Mouse (Mus musculus): ENCODE measurements around the gene Olfr764-ps1. TPM values are rescaled to one million over a fixed set of nuclear protein-coding genes. Genes with fewer than 3 reads are reported as not detected.
"Not testable (repeated sequence)": the region's sequence is repeated elsewhere in the genome, so short reads cannot be mapped to it uniquely, and the experiment has no call there.

Gene Olfr764-ps1
- polyA plus RNA-seq, 1 experiment from 2014 or later: not detected

DNA sequence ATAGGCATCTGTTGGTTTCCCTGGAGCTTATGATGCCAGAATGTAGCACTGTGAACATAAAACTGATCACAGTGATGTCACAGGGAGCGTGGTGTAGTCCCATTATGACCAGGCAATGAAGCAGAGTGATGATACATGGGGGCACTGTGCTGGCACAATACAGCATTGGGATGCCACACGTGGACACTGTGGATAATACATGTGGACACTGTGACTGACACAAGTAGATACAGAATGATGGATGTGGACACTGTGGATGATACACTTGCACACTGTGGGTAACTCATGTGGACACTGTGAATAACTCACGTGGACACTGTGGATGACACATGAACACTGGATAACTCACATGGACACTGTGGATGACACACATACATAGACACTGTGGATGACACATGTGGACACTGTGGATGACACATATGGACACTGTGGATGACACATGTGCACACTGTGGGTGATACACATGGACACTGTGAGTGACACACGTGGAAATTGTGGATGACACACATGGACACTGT lies 43.1 kb downstream of the Olfr764-ps1 start:
- Histone ChIP-seq H3K27ac (replicated peaks) (no peak overlapping the region), H3K36me3 (replicated peaks) (no peaks in the 10 kb centered on the region), H3K27me3 (no peaks in the 10 kb centered on the region), H3K9me3 (replicated peaks) (no peaks in the 10 kb centered on the region), H3K4me3 (replicated peaks) (no peak overlapping the region), H3K4me2 (no peak overlapping the region), H3K4me1 (replicated peaks) (no peaks in the 10 kb centered on the region), H3K9ac (no peak overlapping the region)
- ATAC-seq (ENCODE audit: insufficient read depth): no peak; the same call in 1 of the 2 replicates
- 45% methylated on average over 4 of the region's 4 CpGs for WGBS (ENCODE audit: insufficient replicate concordance)

DNA sequence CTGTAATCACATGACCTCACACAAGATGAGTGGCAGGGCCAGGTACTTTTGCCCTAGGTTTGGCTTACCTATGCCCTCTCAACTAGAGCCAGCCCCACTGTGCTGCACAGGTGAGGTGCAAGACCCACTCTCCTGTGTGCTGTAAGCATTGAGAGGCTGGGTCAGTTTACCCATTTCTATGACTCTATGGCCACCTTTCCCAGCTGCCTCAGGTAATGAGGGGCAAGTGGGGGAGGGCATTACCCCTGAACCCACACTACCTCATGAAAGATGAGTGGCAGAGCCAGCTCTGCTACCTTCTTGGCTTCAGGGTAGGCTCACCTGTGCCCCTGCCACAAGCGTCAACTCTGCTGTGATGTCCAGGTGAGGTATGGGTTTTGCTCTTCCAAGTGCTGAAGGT lies 43.9 kb downstream of the Olfr764-ps1 start:
- no peak overlapping the region for H3K27ac ChIP-seq (replicated peaks)
- H3K4me3 ChIP-seq (replicated peaks): no peak overlapping the region
- H3K4me1 ChIP-seq (replicated peaks): no peaks in the 10 kb centered on the region
- H3K27me3 ChIP-seq: no peaks in the 10 kb centered on the region
- WGBS (ENCODE audit: insufficient replicate concordance): 61% methylated on average over 1 of the region's 1 CpGs
- no peak overlapping the region for H3K9ac ChIP-seq
- no peak overlapping the region for H3K4me2 ChIP-seq
- ATAC-seq (ENCODE audit: insufficient read depth): no peak
- no peaks in the 10 kb centered on the region for H3K9me3 ChIP-seq (replicated peaks)
- no peaks in the 10 kb centered on the region for H3K36me3 ChIP-seq (replicated peaks)

DNA sequence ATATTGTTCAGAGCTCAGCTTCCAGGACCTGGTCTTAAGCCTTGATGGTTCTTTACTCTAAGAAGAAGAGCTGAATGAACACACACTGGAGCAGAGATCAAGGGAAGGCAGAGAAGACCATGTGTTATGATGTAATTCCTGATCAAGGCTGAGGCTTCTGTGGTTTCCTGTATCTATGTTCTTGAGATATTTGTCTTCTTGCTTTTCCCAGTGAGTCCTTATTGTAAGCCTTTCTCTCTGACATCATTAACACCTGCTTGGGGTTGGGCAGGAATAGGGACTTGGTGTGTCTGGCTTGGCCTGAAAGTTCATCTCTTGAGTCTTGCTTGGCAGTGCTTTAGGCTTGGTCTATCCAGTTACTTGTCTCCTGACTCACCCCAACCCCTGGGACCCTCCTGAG lies 48.7 kb downstream of the Olfr764-ps1 start:
- H3K9me3 ChIP-seq (replicated peaks): no peaks in the 10 kb centered on the region
- H3K27me3 ChIP-seq: no peaks in the 10 kb centered on the region; the same call in 1 of the 2 replicates
- H3K36me3 ChIP-seq (replicated peaks): no peaks in the 10 kb centered on the region
- H3K4me1 ChIP-seq (replicated peaks): no peaks in the 10 kb centered on the region
- no peak overlapping the region for H3K27ac ChIP-seq (replicated peaks)
- no peak for ATAC-seq (ENCODE audit: insufficient read depth)
- no peak overlapping the region for H3K4me2 ChIP-seq
- no peak overlapping the region for H3K9ac ChIP-seq
- no peak overlapping the region for H3K4me3 ChIP-seq (replicated peaks)

DNA sequence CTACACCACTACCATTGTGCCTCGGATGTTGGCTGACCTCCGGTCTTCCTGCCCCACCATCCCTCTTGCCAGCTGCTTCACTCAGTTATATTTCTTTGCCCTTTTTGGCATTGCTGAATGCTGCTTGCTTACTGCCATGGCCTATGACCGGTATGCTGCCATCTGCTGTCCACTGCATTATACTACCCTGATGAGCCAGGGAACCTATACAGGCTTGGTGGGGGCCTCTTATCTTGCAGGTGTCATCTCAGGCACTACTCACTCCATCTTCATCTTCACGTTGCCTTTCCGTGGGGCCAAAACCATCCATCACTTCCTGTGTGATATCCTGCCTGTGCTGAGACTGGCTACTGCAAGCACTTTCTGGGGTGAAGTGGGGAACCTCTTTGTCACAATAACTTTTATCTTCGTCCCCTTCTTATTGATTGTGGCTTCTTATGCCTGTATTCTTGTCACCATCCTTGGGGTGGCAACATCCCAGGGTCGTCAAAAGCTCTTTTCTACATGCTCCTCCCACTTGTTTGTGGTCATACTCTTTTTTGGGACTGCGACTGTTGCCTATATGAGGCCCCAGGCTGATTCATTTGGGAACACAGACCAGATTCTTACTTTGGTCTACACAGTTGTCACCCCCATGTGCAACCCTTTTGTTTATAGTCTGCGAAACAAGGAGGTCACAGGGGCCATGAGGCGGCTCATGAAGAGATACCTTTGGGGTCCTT lies 49.4 kb downstream of the Olfr764-ps1 start:
- WGBS (ENCODE audit: insufficient replicate concordance): 38% methylated on average over 7 of the region's 10 CpGs
- H3K4me3 ChIP-seq (replicated peaks); ATAC-seq (ENCODE audit: insufficient read depth); H3K4me2 ChIP-seq; H3K4me1 ChIP-seq (replicated peaks); H3K36me3 ChIP-seq (replicated peaks); H3K9ac ChIP-seq; H3K9me3 ChIP-seq (replicated peaks); H3K27me3 ChIP-seq; H3K27ac ChIP-seq (replicated peaks): not testable (repeated sequence)

DNA sequence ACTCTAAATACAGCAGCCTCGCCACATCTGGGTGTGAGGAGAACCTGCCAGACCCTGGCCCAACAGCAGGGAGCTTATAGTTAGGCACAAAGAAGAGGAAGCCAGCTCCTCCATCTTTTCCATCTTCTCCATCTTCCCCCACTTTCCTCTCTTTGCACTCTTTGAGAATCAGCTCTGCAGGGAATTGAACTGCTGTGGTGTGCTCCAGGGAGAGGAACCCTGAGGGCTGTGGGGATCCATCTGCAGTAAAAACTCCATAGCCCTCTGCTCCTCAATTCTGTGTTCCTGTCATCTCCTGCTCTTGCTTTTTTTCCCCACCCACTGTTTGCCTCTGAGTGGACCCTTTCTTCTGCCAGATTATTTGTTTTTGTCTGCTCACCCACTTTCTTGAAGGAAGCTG lies 50.6 kb downstream of the Olfr764-ps1 start, which contains the start of gene Olfr9:
Gene Olfr9 (plus strand): TSS at position 301 of the 400 bp plus-strand sequence.
- ATAC-seq (ENCODE audit: insufficient read depth): not testable (repeated sequence)
- WGBS (ENCODE audit: insufficient replicate concordance): 32% methylated on average over 1 of the region's 1 CpGs

More for the DNA sequence above, 50.6 kb downstream of the Olfr764-ps1 start, which contains the start of gene Olfr9:
- not testable (repeated sequence) for H3K4me1 ChIP-seq (replicated peaks); H3K4me2 ChIP-seq; H3K27me3 ChIP-seq; H3K36me3 ChIP-seq (replicated peaks); H3K4me3 ChIP-seq (replicated peaks); H3K27ac ChIP-seq (replicated peaks); H3K9ac ChIP-seq; H3K9me3 ChIP-seq (replicated peaks)

Other genes with a start within 250 kb of the Olfr764-ps1 start
- gene Mmp19, start 249.0 kb downstream of the Olfr764-ps1 start, polyA plus RNA-seq (2015; fragmentation: Nextera tagmentation; extraction: Ambion mirVana): 10.5 and 11.3 TPM in 2 replicates
- 18.3 and 21.1 TPM in 2 replicates for gene Dnajc14, start 235.8 kb downstream of the Olfr764-ps1 start, polyA plus RNA-seq (2015; fragmentation: Nextera tagmentation; extraction: Ambion mirVana)
- gene Tmem198b, start 235.5 kb downstream of the Olfr764-ps1 start, polyA plus RNA-seq (2015; fragmentation: Nextera tagmentation; extraction: Ambion mirVana): 2.1 and 2.9 TPM in 2 replicates
- gene Sarnp, start 222.6 kb downstream of the Olfr764-ps1 start, polyA plus RNA-seq (2015; fragmentation: Nextera tagmentation; extraction: Ambion mirVana): 89.5 and 99.7 TPM in 2 replicates
- gene Ormdl2, start 218.3 kb downstream of the Olfr764-ps1 start, polyA plus RNA-seq (2015; fragmentation: Nextera tagmentation; extraction: Ambion mirVana): 73.9 and 75.5 TPM in 2 replicates
- gene Gdf11, start 148.2 kb downstream of the Olfr764-ps1 start, polyA plus RNA-seq (2015; fragmentation: Nextera tagmentation; extraction: Ambion mirVana): 0.26 and 0.31 TPM in 2 replicates
- 102 and 113 TPM in 2 replicates for gene Cd63, start 138.9 kb downstream of the Olfr764-ps1 start, polyA plus RNA-seq (2015; fragmentation: Nextera tagmentation; extraction: Ambion mirVana)
- gene Rdh5, start 117.0 kb downstream of the Olfr764-ps1 start, polyA plus RNA-seq (2015; fragmentation: Nextera tagmentation; extraction: Ambion mirVana): 18.4 and 24.3 TPM in 2 replicates
- 93.9 and 96.1 TPM in 2 replicates for gene Bloc1s1, start 115.9 kb downstream of the Olfr764-ps1 start, polyA plus RNA-seq (2015; fragmentation: Nextera tagmentation; extraction: Ambion mirVana)
- gene Itga7, start 106.1 kb downstream of the Olfr764-ps1 start, polyA plus RNA-seq (2015; fragmentation: Nextera tagmentation; extraction: Ambion mirVana): 0.81 and 1.1 TPM in 2 replicates
- gene Mettl7b, start 78.9 kb downstream of the Olfr764-ps1 start, polyA plus RNA-seq (2015; fragmentation: Nextera tagmentation; extraction: Ambion mirVana): not detected in 2 replicates
- gene Olfr9, start 50.5 kb downstream of the Olfr764-ps1 start, polyA plus RNA-seq (2015; fragmentation: Nextera tagmentation; extraction: Ambion mirVana): not detected in 2 replicates
- gene Olfr763, start 29.1 kb downstream of the Olfr764-ps1 start, polyA plus RNA-seq (2015; fragmentation: Nextera tagmentation; extraction: Ambion mirVana): not detected in 2 replicates
- not detected in 2 replicates for gene Olfr765, start 10.1 kb upstream of the Olfr764-ps1 start, polyA plus RNA-seq (2015; fragmentation: Nextera tagmentation; extraction: Ambion mirVana)
- not detected in 2 replicates for gene Olfr766-ps1, start 29.1 kb upstream of the Olfr764-ps1 start, polyA plus RNA-seq (2015; fragmentation: Nextera tagmentation; extraction: Ambion mirVana)
- not detected in 2 replicates for gene Olfr767, start 43.0 kb upstream of the Olfr764-ps1 start, polyA plus RNA-seq (2015; fragmentation: Nextera tagmentation; extraction: Ambion mirVana)
- not detected in 2 replicates for gene Olfr768, start 59.5 kb upstream of the Olfr764-ps1 start, polyA plus RNA-seq (2015; fragmentation: Nextera tagmentation; extraction: Ambion mirVana)
- gene Olfr769, start 78.0 kb upstream of the Olfr764-ps1 start, polyA plus RNA-seq (2015; fragmentation: Nextera tagmentation; extraction: Ambion mirVana): not detected in 2 replicates
- not detected in 2 replicates for gene Olfr770, start 99.1 kb upstream of the Olfr764-ps1 start, polyA plus RNA-seq (2015; fragmentation: Nextera tagmentation; extraction: Ambion mirVana)
- not detected in 2 replicates for gene Olfr771, start 124.9 kb upstream of the Olfr764-ps1 start, polyA plus RNA-seq (2015; fragmentation: Nextera tagmentation; extraction: Ambion mirVana)
- not detected in 2 replicates for gene Olfr772, start 138.0 kb upstream of the Olfr764-ps1 start, polyA plus RNA-seq (2015; fragmentation: Nextera tagmentation; extraction: Ambion mirVana)
- gene Olfr773, start 147.5 kb upstream of the Olfr764-ps1 start, polyA plus RNA-seq (2015; fragmentation: Nextera tagmentation; extraction: Ambion mirVana): not detected in 2 replicates
- not detected in 2 replicates for gene Olfr774, start 196.3 kb upstream of the Olfr764-ps1 start, polyA plus RNA-seq (2015; fragmentation: Nextera tagmentation; extraction: Ambion mirVana)
- not detected in 2 replicates for gene Olfr775, start 208.5 kb upstream of the Olfr764-ps1 start, polyA plus RNA-seq (2015; fragmentation: Nextera tagmentation; extraction: Ambion mirVana)
- not detected in 2 replicates for gene Olfr776, start 219.2 kb upstream of the Olfr764-ps1 start, polyA plus RNA-seq (2015; fragmentation: Nextera tagmentation; extraction: Ambion mirVana)
- not detected in 2 replicates for gene Olfr777, start 231.6 kb upstream of the Olfr764-ps1 start, polyA plus RNA-seq (2015; fragmentation: Nextera tagmentation; extraction: Ambion mirVana)